Mouse (Mus musculus): ENCODE measurements around the gene Chd5.

Chd5 gene

DNA sequence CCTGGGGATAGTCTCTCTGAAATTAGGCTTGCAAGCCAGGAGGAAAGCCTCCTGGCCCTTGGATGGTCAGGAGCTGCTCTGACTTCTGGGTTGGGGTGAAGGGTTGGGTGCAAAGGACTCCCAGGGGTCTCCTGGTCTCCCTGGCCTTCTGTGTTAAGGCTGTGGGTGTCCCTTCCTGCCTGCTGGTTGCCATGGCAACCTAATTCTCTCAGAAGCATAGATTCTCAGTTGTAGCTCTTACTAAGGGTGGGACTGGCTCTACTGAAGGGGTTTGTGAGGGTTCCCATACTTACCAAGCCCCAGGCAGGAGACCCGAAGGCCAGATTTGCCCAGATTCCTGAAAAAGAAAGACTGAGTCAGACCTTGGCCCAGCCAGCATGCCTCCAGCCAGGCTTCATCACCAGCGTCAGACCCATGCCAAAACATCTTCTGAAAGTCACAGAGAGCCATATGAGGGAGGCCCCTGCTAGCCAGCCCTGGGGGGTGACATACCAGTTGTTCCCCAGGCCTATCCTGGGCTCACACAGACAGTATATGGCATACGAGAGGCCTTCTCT is 74.2 kb downstream of the Chd5 start:
- in situ Hi-C loops (cut with MboI; ENCODE audit: unreplicated experiment in 2 of 2) = no loop called here

DNA sequence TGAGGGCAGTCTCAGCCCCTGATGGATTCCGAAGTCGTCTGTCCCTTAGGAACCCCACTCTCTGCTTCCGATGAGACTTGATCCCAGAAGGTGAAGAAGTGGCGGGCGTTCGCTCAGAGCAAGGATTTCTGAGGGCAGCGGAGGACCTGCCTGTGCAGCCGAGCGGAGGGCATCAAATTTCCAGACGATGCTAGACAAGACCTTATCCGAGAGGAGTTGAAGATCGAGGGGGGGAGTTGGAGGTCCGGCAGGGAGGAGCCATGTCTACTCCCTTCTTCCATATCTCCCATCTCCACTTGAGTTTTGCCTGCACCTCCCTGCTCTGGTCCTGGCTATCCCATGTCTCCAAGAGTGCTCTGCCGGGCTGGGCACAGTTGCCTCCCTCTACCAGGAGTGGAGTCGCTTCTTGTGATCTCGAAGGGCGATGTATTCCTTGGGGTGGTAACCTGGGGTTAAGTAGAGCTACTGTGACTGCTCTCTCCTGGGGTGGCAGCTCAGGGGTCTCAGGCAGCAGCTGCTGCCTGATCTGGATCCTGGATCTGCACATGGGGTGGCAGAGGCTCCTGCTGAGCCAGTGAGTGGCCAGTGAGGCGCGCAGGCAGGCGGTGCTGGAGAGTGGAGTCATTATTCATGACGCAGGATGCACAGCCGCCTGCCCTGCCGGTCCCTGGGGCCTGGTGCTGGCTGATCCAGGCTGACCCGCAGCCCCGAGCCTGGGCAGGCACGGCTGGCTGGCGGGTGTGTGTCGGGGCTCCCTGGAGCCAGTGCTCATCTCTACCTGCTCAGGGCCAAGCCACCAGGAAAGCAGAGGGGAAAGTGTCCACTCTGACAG is 80.0 kb downstream of the Chd5 start:
- in situ Hi-C loops (cut with MboI; ENCODE audit: unreplicated experiment in 2 of 2) = no loop called here

- in situ Hi-C loops (cut with MboI; ENCODE audit: unreplicated experiment in 2 of 2) = no loop called here
Measured at GRCm38 (mm10) chr4:152423576-152423975, 85.1 kb downstream of the Chd5 start.

DNA sequence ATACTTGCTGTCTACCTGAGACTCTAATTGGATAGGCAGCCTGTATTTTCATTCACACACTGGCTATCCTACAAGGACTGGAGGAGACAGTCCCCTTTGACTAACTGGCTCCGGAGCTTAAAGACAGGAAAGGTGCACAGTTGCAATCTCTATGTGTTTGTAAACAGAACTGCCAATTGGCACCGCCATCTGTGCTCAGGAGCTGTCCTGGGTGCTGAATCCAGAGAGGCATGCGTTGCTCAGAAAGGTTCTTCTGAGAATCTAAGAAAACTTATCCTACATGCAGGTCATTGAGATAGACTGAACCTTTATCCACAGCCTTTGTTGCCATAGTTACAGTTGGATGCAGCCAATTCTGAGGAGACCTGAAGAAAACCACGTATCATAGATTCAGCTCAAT is 85.9 kb downstream of the Chd5 start:
- in situ Hi-C loops (cut with MboI; ENCODE audit: unreplicated experiment in 2 of 2) = no loop called here

- in situ Hi-C loops (cut with MboI; ENCODE audit: unreplicated experiment in 2 of 2) = loop anchor here in 1 of 2 experiments (25.0 kb wide), 1 partner anchor 438 kb away; the partner anchor contains the start of genes Phf13 and Thap3
Measured at GRCm38 (mm10) chr4:152424922-152425321, 86.5 kb downstream of the Chd5 start.

- in situ Hi-C loops (cut with MboI; ENCODE audit: unreplicated experiment in 2 of 2) = loop anchor here in 1 of 2 experiments (25.0 kb wide), 1 partner anchor 441 kb away; the partner anchor contains the start of genes Phf13 and Thap3
Measured at GRCm38 (mm10) chr4:152428259-152428658, 89.8 kb downstream of the Chd5 start.

- in situ Hi-C loops (cut with MboI; ENCODE audit: unreplicated experiment in 2 of 2) = loop anchor here (10.0 to 25.0 kb wide), 3 partner anchors 218 to 445 kb away; partner anchors contain the start of genes Acot7 (in 1 of the 2), Phf13 (in 1 of the 2) and Thap3 (in 1 of the 2)
Measured at GRCm38 (mm10) chr4:152432308-152432707, 93.9 kb downstream of the Chd5 start.

- in situ Hi-C loops (cut with MboI; ENCODE audit: unreplicated experiment in 2 of 2) = loop anchor here (5.0 to 25.0 kb wide), 6 partner anchors 42 to 448 kb away; partner anchors contain the start of genes Acot7 (in 1 of the 2), Kcnab2 (in 1 of the 2), Nphp4 (in 1 of the 2) and Phf13 (in 1 of the 2)
Measured at GRCm38 (mm10) chr4:152434836-152435235, 96.4 kb downstream of the Chd5 start.

DNA sequence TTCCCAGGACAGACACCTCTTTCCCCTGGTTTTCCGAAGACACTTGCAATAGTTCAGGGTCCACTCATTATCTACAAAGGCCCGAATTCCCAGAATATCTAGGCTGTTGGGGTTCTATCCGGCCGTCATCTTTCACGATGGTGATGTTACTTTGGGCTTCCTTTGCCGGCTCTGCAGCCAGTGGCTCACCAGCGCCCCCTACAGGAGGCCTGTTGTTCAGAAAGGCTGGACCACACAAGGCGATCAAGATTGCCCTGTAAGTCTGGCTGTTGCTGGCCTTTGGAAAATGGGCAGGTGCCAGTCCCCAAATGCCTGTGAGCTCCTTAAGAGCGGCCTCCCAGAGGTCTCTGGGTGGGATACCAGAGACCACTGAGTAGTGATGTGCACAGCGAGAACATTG is 96.8 kb downstream of the Chd5 start:
- in situ Hi-C loops (cut with MboI; ENCODE audit: unreplicated experiment in 2 of 2) = loop anchor here (5.0 to 25.0 kb wide), 6 partner anchors 42 to 448 kb away; partner anchors contain the start of genes Acot7 (in 1 of the 2), Kcnab2 (in 1 of the 2), Nphp4 (in 1 of the 2) and Phf13 (in 1 of the 2)

Measured in v-Abl transformed pro-B cells (cell line).